Mouse (Mus musculus): ENCODE results near the gene Prpf18. TPM values are rescaled to one million over a fixed set of nuclear protein-coding genes. Genes with fewer than 3 reads are reported as not detected.
A peak's percentile ranks its signal among the peaks of the same experiment; 100 is the strongest.
"Not testable (repeated sequence)": the region's sequence is repeated elsewhere in the genome, so short reads cannot be mapped to it uniquely, and the experiment has no call there.

Prpf18 gene
- polyA plus RNA-seq (2017; shearing (Covaris generic)), result 10 to 100 TPM; 44.4 to 67.1 (median 46.9) TPM

GRCm38 (mm10) chr2:4651500-4652285, at the start of gene Prpf18:
Prpf18 (minus strand) TSS chr2:4652113.
- peak; percentile 95 for ATAC-seq

DNA sequence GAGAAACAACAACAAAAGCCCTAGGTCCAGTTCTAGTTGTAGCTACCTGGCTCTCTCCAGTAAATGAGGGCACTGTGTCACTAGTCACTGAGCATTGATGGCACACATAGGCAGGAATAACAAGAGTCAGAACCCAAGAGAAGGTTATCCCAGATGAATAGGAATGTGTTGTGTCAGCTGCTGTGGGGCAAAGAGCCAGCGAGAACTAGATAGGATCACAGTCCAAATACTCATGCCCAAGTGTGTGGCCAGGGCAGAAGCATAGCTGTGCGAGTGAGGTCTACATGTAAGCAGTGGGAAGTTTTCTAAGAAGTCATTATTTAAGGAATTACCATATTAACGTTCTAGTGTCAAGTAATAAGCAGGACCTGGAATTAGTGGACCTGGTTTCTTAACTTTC, 28.0 kb upstream of the Prpf18 start:
- ATAC-seq, result no peak

DNA sequence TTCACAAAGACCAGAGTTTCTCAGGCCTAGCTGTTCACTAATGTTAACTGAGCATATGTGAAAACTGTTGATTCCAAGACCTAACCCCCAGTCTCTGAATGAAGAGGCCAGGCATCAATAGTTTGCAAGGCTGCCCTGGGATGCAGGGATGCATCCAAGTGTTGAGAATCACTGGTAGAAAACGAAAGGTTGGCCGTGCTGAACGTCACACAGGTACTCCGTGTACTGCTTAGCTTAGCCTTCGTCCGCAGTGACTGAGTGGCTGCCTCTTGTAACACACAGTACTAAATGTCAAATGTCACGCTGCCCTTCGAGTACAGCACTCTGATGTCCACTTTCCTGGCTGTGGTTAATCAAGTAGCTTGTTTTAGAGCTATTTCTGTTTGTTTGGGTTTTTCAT, 19.7 kb upstream of the Prpf18 start:
- ATAC-seq, result no peak

GRCm38 (mm10) chr2:4669701-4670100, 17.8 kb upstream of the Prpf18 start:
- ATAC-seq, result no peak

- ATAC-seq, result no peak
These were observed 16.7 kb upstream of the Prpf18 start for GRCm38 (mm10) chr2:4668626-4669025.

DNA sequence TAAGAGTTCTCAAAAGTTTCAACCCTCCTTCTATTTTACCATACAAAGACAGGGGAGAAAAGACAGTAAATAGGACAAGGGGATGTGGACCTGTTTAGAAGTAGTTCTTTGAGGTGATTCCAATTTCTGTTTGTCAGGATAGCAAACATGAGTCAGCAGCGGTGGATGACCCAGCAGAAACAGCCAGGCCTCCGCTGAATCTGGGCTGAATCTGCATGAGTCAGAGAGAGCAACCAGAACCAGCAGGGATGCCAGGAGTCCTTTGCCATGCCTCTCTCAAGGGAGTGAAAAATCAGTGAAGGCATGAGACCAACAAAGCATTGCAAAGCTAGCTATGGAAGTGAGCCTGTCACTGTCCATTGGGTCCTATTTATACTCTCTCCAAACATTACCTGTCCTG, 8.8 kb upstream of the Prpf18 start:
- no peak for ATAC-seq

DNA sequence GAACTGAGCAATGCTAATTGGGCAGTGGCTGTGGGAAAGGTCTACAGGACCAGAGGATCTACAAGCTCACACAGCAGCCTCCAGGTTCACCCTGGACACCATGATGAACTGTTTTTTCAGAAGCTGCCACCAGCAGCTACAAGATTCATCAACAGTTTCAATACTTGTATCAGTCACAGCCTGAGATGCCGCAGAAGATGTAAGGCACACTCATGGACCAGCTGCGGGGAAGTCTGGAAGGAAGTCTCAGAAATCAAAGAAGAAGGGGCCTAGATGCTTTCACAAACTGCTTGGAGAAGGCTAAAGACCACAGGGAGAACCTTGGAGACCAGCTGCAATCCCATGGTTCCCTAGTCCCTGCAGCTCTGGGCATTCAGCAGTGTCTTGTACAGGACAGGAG, 2.3 kb downstream of the Prpf18 start:
- no peak for ATAC-seq

GRCm38 (mm10) chr2:4648094-4648493, 3.8 kb downstream of the Prpf18 start:
- ATAC-seq, result no peak

DNA sequence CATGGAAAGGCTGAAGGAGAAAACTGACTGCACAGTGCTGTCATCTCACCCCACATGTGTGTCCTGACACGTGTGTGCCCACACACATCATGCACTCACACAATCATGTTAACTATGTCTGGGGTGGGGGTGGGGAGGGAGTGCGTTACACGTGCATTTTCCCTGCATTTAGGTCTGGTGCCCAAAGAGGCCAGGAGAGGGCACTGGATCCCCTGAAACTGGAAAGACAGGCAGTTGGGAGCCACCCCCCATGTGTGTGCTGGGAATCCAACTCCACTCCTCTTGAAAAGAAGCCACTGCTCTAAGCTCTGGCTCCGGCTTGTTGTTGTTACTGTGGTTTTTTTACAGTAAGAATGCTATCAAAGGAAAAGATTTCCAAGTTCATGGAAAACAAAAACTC, 6.8 kb downstream of the Prpf18 start:
- no peak for ATAC-seq

DNA sequence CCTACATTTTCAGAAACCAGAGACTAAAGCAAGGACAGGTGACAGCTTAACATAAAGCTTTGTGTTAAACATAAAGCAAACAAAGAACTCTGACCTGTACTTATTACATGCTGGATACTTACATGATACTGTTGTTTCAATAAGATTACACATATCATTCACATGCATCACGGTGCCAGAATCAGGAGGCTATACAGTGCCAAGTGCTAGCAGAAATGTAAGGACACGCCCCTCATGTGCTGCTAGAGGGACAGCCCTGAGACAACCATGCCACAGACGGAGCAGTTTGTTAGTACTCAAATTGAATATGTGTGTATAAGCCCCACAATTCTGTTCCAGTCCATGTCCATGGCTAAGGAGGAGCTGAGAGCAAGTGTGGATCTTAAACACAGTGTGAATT, 13.7 kb downstream of the Prpf18 start:
- ATAC-seq, result no peak

GRCm38 (mm10) chr2:4636656-4637055, 15.3 kb downstream of the Prpf18 start:
- no peak for ATAC-seq

- ATAC-seq, result no peak
These were observed 16.1 kb downstream of the Prpf18 start for GRCm38 (mm10) chr2:4635804-4636203.

DNA sequence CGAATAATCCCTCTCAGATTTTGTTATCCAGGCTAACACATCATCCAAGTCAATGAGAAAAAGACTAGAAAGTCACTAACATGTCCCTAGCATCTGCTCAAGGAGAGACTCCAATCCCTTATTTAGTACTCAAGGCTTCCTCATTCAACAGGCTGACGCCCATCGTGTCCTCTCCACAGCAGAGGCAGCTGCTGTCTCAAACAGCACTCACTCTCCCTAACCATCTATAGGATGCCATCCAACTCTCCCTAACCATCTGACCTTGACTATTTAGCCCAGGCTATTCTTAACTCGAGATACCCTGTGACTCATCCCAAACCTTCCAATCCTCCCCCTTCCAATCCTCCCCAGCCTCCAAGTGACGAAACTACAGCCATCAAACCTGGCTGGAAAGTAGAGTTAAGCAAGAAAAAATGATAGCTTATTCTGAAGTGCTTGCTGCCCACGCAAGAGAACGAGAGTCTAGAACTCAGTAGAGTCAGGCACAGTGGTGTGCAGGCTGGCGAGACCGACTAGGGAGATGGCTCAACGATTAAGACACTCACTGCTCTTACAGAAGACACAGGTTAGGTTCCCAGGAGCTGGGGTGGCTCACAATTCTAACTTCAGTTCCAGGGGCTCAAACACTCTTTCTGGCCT, 21.6 kb downstream of the Prpf18 start:
- ATAC-seq, result no peak

DNA sequence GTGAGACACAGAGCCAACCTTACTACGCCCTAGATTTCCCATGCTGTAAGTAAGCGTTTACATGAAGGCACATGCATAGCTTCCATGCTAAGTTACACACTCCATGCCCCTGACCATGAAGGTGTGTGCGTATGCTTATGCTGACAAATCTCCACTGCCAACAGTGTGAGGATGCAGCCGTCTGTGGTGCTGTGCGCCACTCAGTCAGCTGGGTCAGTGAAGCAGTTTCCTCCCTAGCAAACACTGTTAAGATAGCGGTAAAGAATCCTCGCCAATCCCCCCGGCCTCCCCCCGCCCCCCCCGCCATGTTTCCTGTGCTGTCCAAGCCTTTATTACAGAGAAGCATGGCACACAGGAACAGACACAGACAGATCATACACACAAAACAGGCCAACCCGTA, 22.4 kb downstream of the Prpf18 start:
- no peak for ATAC-seq

- no peak for ATAC-seq
These were observed 23.0 kb downstream of the Prpf18 start for GRCm38 (mm10) chr2:4628920-4629319.

- ATAC-seq, result no peak
These were observed 25.0 kb downstream of the Prpf18 start for GRCm38 (mm10) chr2:4626911-4627310.

DNA sequence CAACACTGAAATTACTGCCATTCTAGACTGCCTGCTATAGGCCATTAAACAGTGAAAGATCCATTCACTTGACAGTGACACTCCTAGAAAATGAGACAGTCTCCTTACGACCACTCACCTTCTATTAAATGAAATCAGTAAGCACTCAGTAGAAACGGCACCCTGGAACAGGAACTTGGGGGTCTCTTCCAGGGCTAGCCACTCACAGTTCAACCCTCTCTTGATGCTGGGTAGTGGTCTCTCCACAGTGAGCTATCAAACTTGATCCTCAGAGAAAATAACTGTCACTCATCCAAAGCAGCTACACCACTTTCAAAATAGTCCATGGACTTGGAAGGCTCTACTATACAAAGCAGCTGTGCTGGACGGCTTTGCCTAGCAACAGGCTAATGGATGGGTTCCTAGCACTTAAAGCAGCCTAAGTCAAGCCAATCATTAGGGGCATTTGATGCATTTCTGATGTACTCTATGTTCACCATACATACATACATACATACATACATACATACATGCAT, 30.4 kb downstream of the Prpf18 start:
- ATAC-seq, result no peak

GRCm38 (mm10) chr2:4620640-4621401, 31.1 kb downstream of the Prpf18 start:
- ATAC-seq, result no peak

DNA sequence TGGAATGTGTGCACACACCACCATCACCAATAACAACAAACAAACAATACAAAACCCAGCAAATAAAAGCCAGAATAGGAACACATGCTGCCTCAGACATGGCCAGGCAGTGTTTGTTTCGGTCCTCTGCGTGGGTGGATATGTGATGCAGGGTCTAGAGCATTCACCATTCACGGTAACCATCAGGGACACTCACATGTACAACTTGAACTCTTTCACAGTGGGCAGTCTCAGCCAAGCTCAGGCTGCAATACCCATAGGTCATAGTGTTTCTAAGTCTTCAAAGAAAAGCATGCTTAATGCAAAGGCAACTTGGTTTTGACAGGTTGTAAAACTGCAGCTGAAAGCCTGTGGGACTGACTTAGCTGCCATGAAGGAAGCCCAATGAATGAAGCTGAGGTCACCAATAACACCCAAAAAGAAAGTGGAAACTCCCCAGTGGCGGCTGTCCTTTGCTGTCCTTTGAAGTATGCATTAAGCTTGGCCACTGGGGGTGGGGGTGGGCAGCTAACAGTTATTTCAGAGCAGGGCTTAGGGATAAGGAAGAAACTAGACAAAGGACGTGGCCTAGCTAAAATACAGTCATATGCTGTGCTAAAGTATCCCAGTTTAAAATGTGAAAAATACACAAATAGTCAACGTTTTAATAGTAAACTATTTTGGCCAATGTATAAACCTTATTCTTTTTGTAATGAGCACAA, 31.9 kb downstream of the Prpf18 start:
- ATAC-seq, result no peak

DNA sequence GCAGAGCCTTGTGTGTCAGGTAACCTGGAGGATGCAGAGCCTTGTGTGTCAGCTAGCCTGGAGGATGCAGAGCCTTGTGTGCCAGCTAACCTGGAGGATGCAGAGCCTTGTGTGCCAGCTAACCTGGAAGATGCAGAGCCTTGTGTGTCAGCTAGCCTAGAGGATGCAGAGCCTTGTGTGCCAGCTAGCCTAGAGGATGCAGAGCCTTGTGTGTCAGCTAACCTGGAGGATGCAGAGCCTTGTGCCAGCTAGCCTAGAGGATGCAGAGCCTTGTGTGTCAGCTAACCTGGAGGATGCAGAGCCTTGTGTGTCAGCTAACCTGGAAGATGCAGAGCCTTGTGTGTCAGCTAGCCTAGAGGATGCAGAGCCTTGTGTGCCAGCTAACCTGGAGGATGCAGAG, 32.8 kb downstream of the Prpf18 start:
- ATAC-seq, result not testable (repeated sequence)

GRCm38 (mm10) chr2:4616995-4617394, 34.9 kb downstream of the Prpf18 start:
- ATAC-seq, result no peak

- no peak for ATAC-seq
These were observed 36.8 kb downstream of the Prpf18 start for GRCm38 (mm10) chr2:4615014-4615546.
